Mouse (Mus musculus): ENCODE results near the gene Cdr2. TPM values are rescaled to one million over a fixed set of nuclear protein-coding genes. Genes with fewer than 3 reads are reported as not detected.
"Not testable (repeated sequence)": the region's sequence is repeated elsewhere in the genome, so short reads cannot be mapped to it uniquely, and the experiment has no call there.

Cdr2 gene
- polyA plus RNA-seq, 1 experiment from 2014 or later: 18.7 TPM

GRCm38 (mm10) chr7:120953591-120953990 is 28.5 kb downstream of the Cdr2 start:
- H3K9me3 ChIP-seq (ENCODE audit: control insufficient read depth, low read length); H3K27ac ChIP-seq (ENCODE audit: low read depth, low read length); H3K9ac ChIP-seq (replicated peaks; ENCODE audit: low read depth, low read length); H3K27me3 ChIP-seq (ENCODE audit: control insufficient read depth, insufficient read depth, low read length); H3K4me3 ChIP-seq (ENCODE audit: low read depth, low read length); ATAC-seq (ENCODE audit: low read depth); H3K4me2 ChIP-seq (ENCODE audit: low read depth, low read length); H3K4me1 ChIP-seq (ENCODE audit: control insufficient read depth, insufficient read depth, low read length): not testable (repeated sequence)
- peaks cover 16% of the 10 kb centered on the region; the same call in 1 of the 2 replicates for H3K36me3 ChIP-seq (ENCODE audit: control insufficient read depth, insufficient read depth, low read length)
- WGBS: 84% methylated on average over 7 of the region's 7 CpGs

- 74% methylated on average over 7 of the region's 8 CpGs for WGBS
- Histone ChIP-seq H3K36me3 (ENCODE audit: control insufficient read depth, insufficient read depth, low read length) (peaks cover 55% of the 10 kb centered on the region), H3K4me3 (ENCODE audit: low read depth, low read length) (no peak overlapping the region), H3K4me2 (ENCODE audit: low read depth, low read length) (no peak overlapping the region), H3K27ac (ENCODE audit: low read depth, low read length) (no peak overlapping the region), H3K4me1 (ENCODE audit: control insufficient read depth, insufficient read depth, low read length) (no peaks in the 10 kb centered on the region), H3K27me3 (ENCODE audit: control insufficient read depth, insufficient read depth, low read length) (no peaks in the 10 kb centered on the region), H3K9ac (replicated peaks; ENCODE audit: low read depth, low read length) (no peak overlapping the region), H3K9me3 (ENCODE audit: control insufficient read depth, low read length) (no peaks in the 10 kb centered on the region)
- ATAC-seq (ENCODE audit: low read depth): no peak
These were observed 38.1 kb downstream of the Cdr2 start for GRCm38 (mm10) chr7:120943936-120944509.

- Histone ChIP-seq H3K9ac (replicated peaks; ENCODE audit: low read depth, low read length) (no peak overlapping the region), H3K36me3 (ENCODE audit: control insufficient read depth, insufficient read depth, low read length) (peaks cover 68% of the 10 kb centered on the region), H3K9me3 (ENCODE audit: control insufficient read depth, low read length) (no peaks in the 10 kb centered on the region), H3K4me1 (ENCODE audit: control insufficient read depth, insufficient read depth, low read length) (no peaks in the 10 kb centered on the region), H3K4me2 (ENCODE audit: low read depth, low read length) (no peak overlapping the region), H3K4me3 (ENCODE audit: low read depth, low read length) (no peak overlapping the region), H3K27me3 (ENCODE audit: control insufficient read depth, insufficient read depth, low read length) (no peaks in the 10 kb centered on the region), H3K27ac (ENCODE audit: low read depth, low read length) (no peak overlapping the region)
- 90% methylated on average over 1 of the region's 1 CpGs for WGBS
- no peak for ATAC-seq (ENCODE audit: low read depth)
These were observed 39.6 kb downstream of the Cdr2 start for GRCm38 (mm10) chr7:120942506-120942905.

GRCm38 (mm10) chr7:120941214-120941613 is 40.9 kb downstream of the Cdr2 start:
- Histone ChIP-seq H3K4me1 (ENCODE audit: control insufficient read depth, insufficient read depth, low read length) (no peaks in the 10 kb centered on the region), H3K36me3 (ENCODE audit: control insufficient read depth, insufficient read depth, low read length) (peaks cover 69% of the 10 kb centered on the region), H3K27ac (ENCODE audit: low read depth, low read length) (no peak overlapping the region), H3K27me3 (ENCODE audit: control insufficient read depth, insufficient read depth, low read length) (no peaks in the 10 kb centered on the region), H3K9me3 (ENCODE audit: control insufficient read depth, low read length) (no peaks in the 10 kb centered on the region), H3K9ac (replicated peaks; ENCODE audit: low read depth, low read length) (no peak overlapping the region), H3K4me2 (ENCODE audit: low read depth, low read length) (no peak overlapping the region), H3K4me3 (ENCODE audit: low read depth, low read length) (no peak overlapping the region)
- no peak for ATAC-seq (ENCODE audit: low read depth)
- 97% methylated on average over 6 of the region's 6 CpGs for WGBS

- Histone ChIP-seq H3K9me3 (ENCODE audit: control insufficient read depth, low read length) (no peaks in the 10 kb centered on the region), H3K9ac (replicated peaks; ENCODE audit: low read depth, low read length) (no peak overlapping the region), H3K4me3 (ENCODE audit: low read depth, low read length) (no peak overlapping the region), H3K4me1 (ENCODE audit: control insufficient read depth, insufficient read depth, low read length) (no peaks in the 10 kb centered on the region), H3K27me3 (ENCODE audit: control insufficient read depth, insufficient read depth, low read length) (no peaks in the 10 kb centered on the region), H3K4me2 (ENCODE audit: low read depth, low read length) (no peak overlapping the region), H3K36me3 (ENCODE audit: control insufficient read depth, insufficient read depth, low read length) (peaks cover 66% of the 10 kb centered on the region), H3K27ac (ENCODE audit: low read depth, low read length) (no peak overlapping the region)
- ATAC-seq (ENCODE audit: low read depth): no peak
- WGBS: 91% methylated on average over 12 of the region's 12 CpGs
These were observed 41.8 kb downstream of the Cdr2 start for GRCm38 (mm10) chr7:120940343-120940742.

GRCm38 (mm10) chr7:120938206-120938605 is 43.9 kb downstream of the Cdr2 start:
- no peaks in the 10 kb centered on the region for H3K9me3 ChIP-seq (ENCODE audit: control insufficient read depth, low read length)
- no peak overlapping the region for H3K9ac ChIP-seq (replicated peaks; ENCODE audit: low read depth, low read length)
- H3K36me3 ChIP-seq (ENCODE audit: control insufficient read depth, insufficient read depth, low read length): peaks cover 61% of the 10 kb centered on the region
- no peak overlapping the region for H3K4me3 ChIP-seq (ENCODE audit: low read depth, low read length)
- no peaks in the 10 kb centered on the region for H3K4me1 ChIP-seq (ENCODE audit: control insufficient read depth, insufficient read depth, low read length)
- no peaks in the 10 kb centered on the region for H3K27me3 ChIP-seq (ENCODE audit: control insufficient read depth, insufficient read depth, low read length)
- WGBS: 88% methylated on average over 9 of the region's 9 CpGs
- no peak overlapping the region for H3K4me2 ChIP-seq (ENCODE audit: low read depth, low read length)
- no peak for ATAC-seq (ENCODE audit: low read depth)
- no peak overlapping the region for H3K27ac ChIP-seq (ENCODE audit: low read depth, low read length)

GRCm38 (mm10) chr7:120936522-120936921 is 45.6 kb downstream of the Cdr2 start:
- no peak overlapping the region for H3K27ac ChIP-seq (ENCODE audit: low read depth, low read length)

GRCm38 (mm10) chr7:120934716-120935115 is 47.4 kb downstream of the Cdr2 start:
- no peak overlapping the region for H3K9ac ChIP-seq (replicated peaks; ENCODE audit: low read depth, low read length)
- H3K9me3 ChIP-seq (ENCODE audit: control insufficient read depth, low read length): no peaks in the 10 kb centered on the region
- 40% methylated on average over 5 of the region's 5 CpGs for WGBS
- peaks cover 46% of the 10 kb centered on the region for H3K36me3 ChIP-seq (ENCODE audit: control insufficient read depth, insufficient read depth, low read length)
- no peak for ATAC-seq (ENCODE audit: low read depth)
- no peak overlapping the region for H3K4me3 ChIP-seq (ENCODE audit: low read depth, low read length)
- H3K27ac ChIP-seq (ENCODE audit: low read depth, low read length): no peak overlapping the region
- H3K27me3 ChIP-seq (ENCODE audit: control insufficient read depth, insufficient read depth, low read length): no peaks in the 10 kb centered on the region
- H3K4me2 ChIP-seq (ENCODE audit: low read depth, low read length): no peak overlapping the region
- H3K4me1 ChIP-seq (ENCODE audit: control insufficient read depth, insufficient read depth, low read length): no peaks in the 10 kb centered on the region

More at GRCm38 (mm10) chr7:120936522-120936921, 45.6 kb downstream of the Cdr2 start:
- no peaks in the 10 kb centered on the region for H3K9me3 ChIP-seq (ENCODE audit: control insufficient read depth, low read length)
- 96% methylated on average over 4 of the region's 4 CpGs for WGBS
- H3K4me1 ChIP-seq (ENCODE audit: control insufficient read depth, insufficient read depth, low read length): no peaks in the 10 kb centered on the region
- H3K4me2 ChIP-seq (ENCODE audit: low read depth, low read length): no peak overlapping the region
- no peak for ATAC-seq (ENCODE audit: low read depth)
- H3K27me3 ChIP-seq (ENCODE audit: control insufficient read depth, insufficient read depth, low read length): no peaks in the 10 kb centered on the region
- H3K36me3 ChIP-seq (ENCODE audit: control insufficient read depth, insufficient read depth, low read length): peaks cover 57% of the 10 kb centered on the region
- no peak overlapping the region for H3K4me3 ChIP-seq (ENCODE audit: low read depth, low read length)
- H3K9ac ChIP-seq (replicated peaks; ENCODE audit: low read depth, low read length): no peak overlapping the region

- WGBS: 90% methylated on average over 5 of the region's 5 CpGs
These were observed 48.4 kb downstream of the Cdr2 start for GRCm38 (mm10) chr7:120933680-120934195.

More at GRCm38 (mm10) chr7:120933680-120934195, 48.4 kb downstream of the Cdr2 start:
- H3K4me2 ChIP-seq (ENCODE audit: low read depth, low read length): no peak overlapping the region
- H3K9ac ChIP-seq (replicated peaks; ENCODE audit: low read depth, low read length): no peak overlapping the region
- H3K9me3 ChIP-seq (ENCODE audit: control insufficient read depth, low read length): no peaks in the 10 kb centered on the region
- no peak overlapping the region for H3K4me3 ChIP-seq (ENCODE audit: low read depth, low read length)
- H3K4me1 ChIP-seq (ENCODE audit: control insufficient read depth, insufficient read depth, low read length): no peaks in the 10 kb centered on the region
- no peak for ATAC-seq (ENCODE audit: low read depth)
- no peak overlapping the region for H3K27ac ChIP-seq (ENCODE audit: low read depth, low read length)
- no peaks in the 10 kb centered on the region for H3K27me3 ChIP-seq (ENCODE audit: control insufficient read depth, insufficient read depth, low read length)
- peaks cover 42% of the 10 kb centered on the region for H3K36me3 ChIP-seq (ENCODE audit: control insufficient read depth, insufficient read depth, low read length)

Measured in neural tube, embryonic 14.5 days (tissue).